Mouse (Mus musculus): ENCODE measurements around the gene Eif2s2. TPM values are rescaled to one million over a fixed set of nuclear protein-coding genes. Genes with fewer than 3 reads are reported as not detected.

Eif2s2 gene
- 11.9 and 12.6 TPM in 2 replicates for polyA plus RNA-seq (2012; rRNA removed)

DNA sequence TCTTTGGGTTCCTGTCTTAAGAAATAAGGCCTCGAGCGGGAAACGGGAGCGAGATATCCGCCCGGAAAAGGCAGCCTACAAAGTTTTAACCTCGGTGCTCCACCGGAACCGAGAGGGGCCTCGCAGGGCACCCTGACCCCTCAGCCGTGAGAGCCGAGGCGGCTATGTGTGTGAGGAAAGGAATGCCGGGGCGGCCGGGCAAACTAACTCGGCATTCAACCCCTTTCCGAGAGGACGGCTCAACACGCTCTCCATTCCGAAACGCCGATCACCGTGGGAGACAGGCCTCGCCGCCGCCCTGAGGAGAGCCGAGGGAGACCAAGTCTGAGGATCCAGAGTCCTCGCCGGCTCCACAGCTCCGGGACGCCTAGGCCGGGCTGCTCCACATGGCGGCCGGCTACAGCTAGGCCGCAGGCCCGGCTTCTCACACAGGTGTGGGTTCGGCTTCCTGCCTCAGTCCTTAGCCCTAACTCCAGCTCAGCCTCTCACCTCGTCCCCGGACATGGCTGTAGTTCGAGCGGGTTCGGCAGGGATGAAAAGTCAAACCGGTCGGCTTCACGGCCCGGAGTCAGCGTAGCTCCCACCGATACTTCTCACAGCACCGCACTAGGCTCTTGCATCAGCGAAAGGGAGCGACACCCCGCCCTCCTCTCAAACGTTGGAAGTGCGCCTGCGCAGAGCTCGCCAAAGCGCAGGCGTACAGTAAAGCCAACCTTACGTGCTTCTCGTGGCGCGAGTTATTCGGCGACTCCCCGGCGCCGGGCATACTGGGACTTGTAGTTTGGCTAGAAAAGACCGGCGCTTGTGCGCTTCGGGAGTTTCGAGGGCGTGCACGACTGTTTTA lies at the start of gene Eif2s2:
TSS of gene Eif2s2 (minus strand) at position 735 of the 844 bp plus-strand sequence.

Other genes starting within 250 kb of the Eif2s2 start
- gene Chmp4b, start 241.2 kb downstream of the Eif2s2 start, polyA plus RNA-seq (2012; rRNA removed) = 121 and 136 TPM in 2 replicates
- gene Gm14214, start 122.9 kb downstream of the Eif2s2 start, polyA plus RNA-seq (2012; rRNA removed) = not detected in 2 replicates
- 228 and 243 TPM in 2 replicates for gene Raly, start 101.8 kb downstream of the Eif2s2 start, polyA plus RNA-seq (2012; rRNA removed)
- 0.30 TPM in 1 of 2 replicates, not detected in the other for gene a, start 101.5 kb downstream of the Eif2s2 start, polyA plus RNA-seq (2012; rRNA removed)
- gene Gm14226, start 125.3 kb upstream of the Eif2s2 start, polyA plus RNA-seq (2012; rRNA removed) = 0.03 and 0.08 TPM in 2 replicates
- gene Ahcy, start 181.6 kb upstream of the Eif2s2 start, polyA plus RNA-seq (2012; rRNA removed) = 129 and 146 TPM in 2 replicates
- gene Itch, start 240.6 kb upstream of the Eif2s2 start, polyA plus RNA-seq (2012; rRNA removed) = 6.4 and 6.8 TPM in 2 replicates

Measured in colon, adult 2 months (tissue).